Mouse (Mus musculus) heart, postnatal 0 days (tissue): ENCODE data around the gene Lrrc1. TPM values are rescaled to one million over a fixed set of nuclear protein-coding genes. Genes with fewer than 3 reads are reported as not detected.

Source experiments
- ATAC-seq: fragments of 200-750 bp; cut with Nextera tagmentation; 2 replicates; pipeline ENCODE4 v1.8.0; 2017; ENCODE audit warnings: low read depth, moderate number of reproducible peaks, moderate library complexity; ENCODE audit not compliant: insufficient read depth
- DNase-seq: peaks from one replicate; pipeline ENCODE4 v3.0.0-alpha.2; 2016; ENCODE audit warnings: low spot score
- H3K27ac ChIP-seq: fragments of 300-500 bp; sonication (generic); 2 replicates; pipeline ENCODE4 v1.5.1; 2014; ENCODE audit warnings: low read depth, mild to moderate bottlenecking
- H3K27me3 ChIP-seq: fragments of 300-500 bp; sonication (generic); 2 replicates; pipeline ENCODE4 v1.6.1; 2014; ENCODE audit warnings: low read length, mixed read lengths; ENCODE audit not compliant: control insufficient read depth, insufficient read depth
- H3K36me3 ChIP-seq: fragments of 300-500 bp; sonication (generic); replicated peaks from 2 replicates; pipeline ENCODE4 v1.6.1; 2014; ENCODE audit warnings: low read length, mixed read lengths; ENCODE audit not compliant: control insufficient read depth, insufficient read depth
- H3K4me1 ChIP-seq: fragments of 300-500 bp; sonication (generic); 2 replicates; pipeline ENCODE4 v1.6.1; 2014; ENCODE audit warnings: antibody characterized with exemption; ENCODE audit not compliant: control insufficient read depth, insufficient read depth
- H3K4me2 ChIP-seq: fragments of 300-500 bp; sonication (generic); 2 replicates; pipeline ENCODE4 v1.6.1; 2014; ENCODE audit warnings: low read depth, mild to moderate bottlenecking, low read length, moderate library complexity
- H3K4me3 ChIP-seq: fragments of 300-500 bp; sonication (generic); 2 replicates; pipeline ENCODE4 v1.5.1; 2014; ENCODE audit warnings: low read depth, low read length
- H3K9ac ChIP-seq: fragments of 300-500 bp; sonication (generic); replicated peaks from 2 replicates; pipeline ENCODE4 v1.6.1; 2014; ENCODE audit warnings: low read depth, low read length, mixed read lengths
- H3K9me3 ChIP-seq: fragments of 300-500 bp; sonication (generic); replicated peaks from 2 replicates; pipeline ENCODE4 v1.6.1; 2016; ENCODE audit warnings: low read length; ENCODE audit not compliant: control insufficient read depth
- CTCF ChIP-seq: IDR thresholded peaks from 2 replicates; pipeline ENCODE4 v1.5.1; 2016; ENCODE audit warnings: antibody characterized with exemption, control low read depth, low read depth
- EP300 ChIP-seq: IDR thresholded peaks from 2 replicates; pipeline ENCODE4 v1.6.1; 2016; ENCODE audit warnings: antibody characterized with exemption, low read depth
- WGBS: fragments of 180-500 bp; shearing (Covaris S2); extraction: QIAGEN DNeasy Blood & Tissue Kit; methylation state at CpG from one replicate; pipeline ENCODE4 v1.1.7; 2014; 5-methylcytosine and 5-hydroxymethylcytosine counted together
- polyA plus RNA-seq: library from polyadenylated mRNA; unstranded; fragments of >200 nt; fragmentation: Nextera tagmentation; extraction: Ambion mirVana; gene quantifications from 2 replicates; pipeline ENCODE4 v1.2.1, GENCODE M21; 2015
- total RNA-seq: library from RNA; depleted of rRNA; stranded (reverse); fragments of >200 nt; gene quantifications from 2 replicates; pipeline ENCODE4 v1.2.3, GENCODE M21; 2014; ENCODE audit warnings: low replicate concordance

Lrrc1 gene
- total and polyA plus RNA-seq, 2 experiments from 2014 or later = 17.7 to 43.8 TPM

- Histone ChIP-seq H3K4me1 (peaks cover 37% of the 10 kb centered on the region), H3K9ac (no peak overlapping the region), H3K4me3 (no peak overlapping the region), H3K27ac (no peak overlapping the region), H3K4me2 (no peak overlapping the region), H3K36me3 (no peaks in the 10 kb centered on the region), H3K9me3 (no peaks in the 10 kb centered on the region), H3K27me3 (no peaks in the 10 kb centered on the region)
- 55% methylated on average over 10 of the region's 10 CpGs for WGBS
- no peak for ATAC-seq
- TF ChIP-seq EP300 = no peak
- no peak for TF ChIP-seq CTCF
- no peak for DNase-seq
Observed at GRCm38 (mm10) chr9:77478166-77478920, 66.3 kb downstream of the Lrrc1 start.

DNA sequence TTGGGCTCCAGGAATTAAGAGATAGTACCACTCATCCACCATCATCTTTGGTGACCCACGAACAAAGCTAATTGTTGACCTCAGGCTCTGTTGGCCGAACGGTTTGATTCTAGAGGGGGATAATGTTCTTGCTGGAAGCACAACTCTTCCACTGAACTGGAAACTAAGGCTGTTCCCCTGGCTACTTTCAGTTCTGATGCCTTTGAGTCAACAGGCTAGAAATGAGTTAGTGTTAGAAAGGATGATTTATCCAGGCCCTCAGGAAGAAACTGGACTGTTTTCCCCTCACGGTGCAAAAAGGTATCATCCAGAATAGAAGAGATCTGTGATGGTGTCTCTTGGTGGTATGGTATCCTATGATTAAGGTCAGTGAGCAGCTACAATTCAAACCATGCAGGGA lies 70.1 kb downstream of the Lrrc1 start:
- ATAC-seq (no peak), DNase-seq (no peak)
- TF ChIP-seq CTCF (no peak), EP300 (no peak)
- 92% methylated on average over 4 of the region's 4 CpGs for WGBS
- Histone ChIP-seq H3K36me3 (no peaks in the 10 kb centered on the region), H3K4me1 (peaks cover 24% of the 10 kb centered on the region), H3K4me3 (no peak overlapping the region), H3K9me3 (no peaks in the 10 kb centered on the region), H3K9ac (no peak overlapping the region), H3K27me3 (no peaks in the 10 kb centered on the region), H3K4me2 (no peak overlapping the region), H3K27ac (no peak overlapping the region)

GRCm38 (mm10) chr9:77472557-77472956 lies 72.1 kb downstream of the Lrrc1 start:
- no peaks in the 10 kb centered on the region for H3K9me3 ChIP-seq
- ATAC-seq = no peak

GRCm38 (mm10) chr9:77471646-77472220 lies 72.9 kb downstream of the Lrrc1 start:
- Histone ChIP-seq H3K4me3 (no peak overlapping the region), H3K36me3 (peaks cover 9% of the 10 kb centered on the region), H3K27ac (no peak overlapping the region), H3K9me3 (no peaks in the 10 kb centered on the region), H3K27me3 (no peaks in the 10 kb centered on the region), H3K9ac (no peak overlapping the region), H3K4me1 (peaks cover 18% of the 10 kb centered on the region), H3K4me2 (no peak overlapping the region)
- TF ChIP-seq CTCF = no peak
- TF ChIP-seq EP300 = no peak
- 89% methylated on average over 12 of the region's 12 CpGs for WGBS
- ATAC-seq (no peak), DNase-seq (no peak)

More at GRCm38 (mm10) chr9:77472557-77472956, 72.1 kb downstream of the Lrrc1 start:
- Histone ChIP-seq H3K4me3 (no peak overlapping the region), H3K4me2 (no peak overlapping the region), H3K9ac (no peak overlapping the region), H3K27me3 (no peaks in the 10 kb centered on the region), H3K4me1 (peaks cover 24% of the 10 kb centered on the region), H3K36me3 (peaks cover 7% of the 10 kb centered on the region), H3K27ac (no peak overlapping the region)
- 40% methylated on average over 8 of the region's 8 CpGs for WGBS
- DNase-seq = no peak
- no peak; the same call in 1 of the 2 replicates for TF ChIP-seq CTCF
- TF ChIP-seq EP300 = no peak

- WGBS = 38% methylated on average over 20 of the region's 20 CpGs
- Histone ChIP-seq H3K27ac (peak overlapping the region; percentile 70), H3K4me3 (no peak overlapping the region; the same call in 1 of the 2 replicates), H3K9me3 (no peaks in the 10 kb centered on the region), H3K36me3 (peaks cover 9% of the 10 kb centered on the region), H3K4me2 (peak overlapping the region; percentile 37), H3K4me1 (peaks cover 27% of the 10 kb centered on the region), H3K27me3 (no peaks in the 10 kb centered on the region), H3K9ac (no peak overlapping the region)
- ATAC-seq (peak; percentile 81), DNase-seq (peak; percentile 66)
- TF ChIP-seq EP300 (no peak), CTCF (no peak)
Observed at GRCm38 (mm10) chr9:77469791-77470607, 74.7 kb downstream of the Lrrc1 start.
